Mouse (Mus musculus) cerebellum, adult 9-11 months (tissue): ENCODE data around the gene 4933427D14Rik.
"Not testable (repeated sequence)": the region's sequence is repeated elsewhere in the genome, so short reads cannot be mapped to it uniquely, and the experiment has no call there.

Experiments used
- DNase-seq: peaks from one replicate; pipeline ENCODE4 v3.0.0; 2022

4933427D14Rik gene

GRCm38 (mm10) chr11:72196506-72196905 lies 10.8 kb downstream of the 4933427D14Rik start:
- DNase-seq: no peak

- DNase-seq: no peak
Observed at GRCm38 (mm10) chr11:72194259-72194658, 13.0 kb downstream of the 4933427D14Rik start.

GRCm38 (mm10) chr11:72190857-72191256 lies 16.4 kb downstream of the 4933427D14Rik start:
- DNase-seq: no peak

GRCm38 (mm10) chr11:72184252-72184651 lies 23.0 kb downstream of the 4933427D14Rik start:
- no peak for DNase-seq

GRCm38 (mm10) chr11:72181136-72181535 lies 26.1 kb downstream of the 4933427D14Rik start:
- no peak for DNase-seq

GRCm38 (mm10) chr11:72180556-72180955 lies 26.7 kb downstream of the 4933427D14Rik start:
- DNase-seq: no peak

GRCm38 (mm10) chr11:72176553-72176952 lies 30.7 kb downstream of the 4933427D14Rik start:
- no peak for DNase-seq

- no peak for DNase-seq
Observed at GRCm38 (mm10) chr11:72175966-72176365, 31.3 kb downstream of the 4933427D14Rik start.

- no peak for DNase-seq
Observed at GRCm38 (mm10) chr11:72174721-72175120, 32.5 kb downstream of the 4933427D14Rik start.

GRCm38 (mm10) chr11:72173506-72173905 lies 33.8 kb downstream of the 4933427D14Rik start:
- DNase-seq: no peak

GRCm38 (mm10) chr11:72171906-72172305 lies 35.4 kb downstream of the 4933427D14Rik start:
- DNase-seq: not testable (repeated sequence)

- DNase-seq: no peak
Observed at GRCm38 (mm10) chr11:72169871-72170270, 37.4 kb downstream of the 4933427D14Rik start.

GRCm38 (mm10) chr11:72163198-72163597 lies 44.1 kb downstream of the 4933427D14Rik start:
- no peak for DNase-seq

GRCm38 (mm10) chr11:72156624-72157023 lies 50.6 kb downstream of the 4933427D14Rik start:
- DNase-seq: no peak

- no peak for DNase-seq
Observed at GRCm38 (mm10) chr11:72155981-72156428, 51.3 kb downstream of the 4933427D14Rik start.

- no peak for DNase-seq
Observed at GRCm38 (mm10) chr11:72155186-72155980, 51.9 kb downstream of the 4933427D14Rik start.

- DNase-seq: no peak
Observed at GRCm38 (mm10) chr11:72153122-72153862, 54.0 kb downstream of the 4933427D14Rik start.

- no peak for DNase-seq
Observed at GRCm38 (mm10) chr11:72151120-72151519, 56.1 kb downstream of the 4933427D14Rik start.

- DNase-seq: no peak
Observed at GRCm38 (mm10) chr11:72147910-72148309, 59.3 kb downstream of the 4933427D14Rik start.

- no peak for DNase-seq
Observed at GRCm38 (mm10) chr11:72145877-72146248, 61.4 kb downstream of the 4933427D14Rik start.

- DNase-seq: peak; percentile 84
Observed at GRCm38 (mm10) chr11:72145182-72145876, 61.9 kb downstream of the 4933427D14Rik start.

- DNase-seq: no peak
Observed at GRCm38 (mm10) chr11:72142889-72143288, 64.4 kb downstream of the 4933427D14Rik start.

- peak; percentile 47 for DNase-seq
Observed at GRCm38 (mm10) chr11:72140198-72140597, 67.1 kb downstream of the 4933427D14Rik start.
